Mouse (Mus musculus): ENCODE measurements around the gene Nes.

Gene Nes

DNA sequence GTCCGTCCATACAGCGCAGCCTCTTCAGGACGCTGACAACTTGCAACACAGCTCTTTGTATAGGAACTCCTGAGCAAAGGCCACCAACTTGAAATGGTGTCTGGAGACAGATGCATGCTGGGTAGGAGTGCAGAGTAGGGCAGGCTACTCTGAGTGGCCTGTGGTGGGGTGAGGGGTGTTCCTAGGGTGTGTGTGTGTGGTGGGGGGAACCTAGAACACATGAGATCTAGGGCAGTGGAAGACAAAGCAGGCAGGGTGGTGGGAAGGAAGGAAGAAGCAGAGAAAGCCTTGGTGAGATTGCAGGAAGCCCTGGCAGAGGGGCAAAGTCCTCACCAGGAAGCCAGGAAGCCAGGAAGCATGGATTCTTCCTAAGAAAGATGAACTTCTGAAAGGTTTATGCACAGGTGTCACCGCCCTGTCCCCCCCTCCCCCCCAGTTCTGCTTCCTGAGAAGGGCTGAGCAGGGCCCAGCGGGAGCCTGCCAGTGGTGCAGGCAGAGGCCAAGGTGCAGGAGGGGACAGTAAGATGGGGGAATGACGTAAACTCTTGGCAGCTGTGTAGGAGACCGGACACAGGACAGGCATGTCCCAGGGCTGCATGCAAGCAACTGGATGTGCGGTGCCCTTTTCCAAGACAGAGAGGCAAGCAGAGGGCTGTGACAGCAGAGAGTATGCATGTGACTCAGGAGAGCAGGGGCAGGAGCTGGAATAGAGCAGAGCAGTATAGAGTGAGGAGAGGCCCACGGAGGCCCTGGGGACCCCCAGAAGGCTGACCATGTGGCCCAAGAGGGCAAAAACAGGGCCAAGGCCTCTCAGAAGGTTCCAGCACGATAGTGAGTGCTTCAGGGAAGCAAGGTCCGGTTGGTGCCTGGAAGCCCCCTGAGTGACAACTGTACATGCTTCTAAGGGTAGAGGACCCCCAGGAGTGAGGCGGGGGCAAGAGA, 11.3 kb downstream of the Nes start:
- DNase-seq (ENCODE audit: extremely low read depth, low read depth, low spot score): no peak

GRCm38 (mm10) chr3:87982836-87983601, 12.1 kb downstream of the Nes start:
- DNase-seq (ENCODE audit: extremely low read depth, low read depth, low spot score): no peak

DNA sequence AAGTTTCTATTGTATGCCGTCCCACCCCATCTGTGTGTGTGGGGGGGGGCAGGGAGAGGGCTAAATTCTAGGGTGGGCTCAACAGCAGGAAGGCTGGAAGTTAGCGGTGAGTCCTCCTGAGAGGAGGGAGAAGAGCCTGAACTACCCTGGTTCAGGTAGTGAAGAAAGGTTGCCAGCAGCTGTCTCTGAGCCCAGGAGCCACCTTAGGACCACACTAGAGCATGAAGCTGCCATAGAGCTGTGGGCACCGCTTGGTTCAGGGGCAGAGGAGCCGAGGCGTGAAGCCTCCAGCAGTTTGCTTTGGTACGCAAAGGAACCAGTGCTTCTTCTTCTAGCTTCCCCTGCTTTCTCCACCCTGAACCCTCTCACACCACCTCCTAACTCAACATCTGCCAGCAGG, 12.7 kb downstream of the Nes start:
- no peak for DNase-seq (ENCODE audit: extremely low read depth, low read depth, low spot score)

DNA sequence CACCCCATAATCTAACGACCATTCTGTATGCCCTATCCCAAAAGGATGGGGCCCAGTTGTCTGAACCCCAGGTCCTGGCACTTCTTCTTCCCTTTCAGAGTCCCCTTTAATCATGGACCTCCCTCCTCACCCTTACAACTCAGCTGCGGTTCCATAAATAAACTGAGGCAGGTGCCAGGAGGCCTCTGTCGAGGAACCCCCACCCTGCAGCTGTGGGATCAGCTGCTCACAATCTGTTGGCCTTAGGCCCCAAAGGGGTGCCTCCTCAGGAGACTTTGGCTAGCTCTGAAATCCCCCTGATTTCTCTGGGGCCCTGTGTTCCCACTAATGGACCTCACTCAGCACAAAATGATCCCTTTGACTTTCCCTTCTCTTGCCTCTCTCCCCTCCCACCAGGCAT, 13.2 kb downstream of the Nes start:
- DNase-seq (ENCODE audit: extremely low read depth, low read depth, low spot score): no peak

DNA sequence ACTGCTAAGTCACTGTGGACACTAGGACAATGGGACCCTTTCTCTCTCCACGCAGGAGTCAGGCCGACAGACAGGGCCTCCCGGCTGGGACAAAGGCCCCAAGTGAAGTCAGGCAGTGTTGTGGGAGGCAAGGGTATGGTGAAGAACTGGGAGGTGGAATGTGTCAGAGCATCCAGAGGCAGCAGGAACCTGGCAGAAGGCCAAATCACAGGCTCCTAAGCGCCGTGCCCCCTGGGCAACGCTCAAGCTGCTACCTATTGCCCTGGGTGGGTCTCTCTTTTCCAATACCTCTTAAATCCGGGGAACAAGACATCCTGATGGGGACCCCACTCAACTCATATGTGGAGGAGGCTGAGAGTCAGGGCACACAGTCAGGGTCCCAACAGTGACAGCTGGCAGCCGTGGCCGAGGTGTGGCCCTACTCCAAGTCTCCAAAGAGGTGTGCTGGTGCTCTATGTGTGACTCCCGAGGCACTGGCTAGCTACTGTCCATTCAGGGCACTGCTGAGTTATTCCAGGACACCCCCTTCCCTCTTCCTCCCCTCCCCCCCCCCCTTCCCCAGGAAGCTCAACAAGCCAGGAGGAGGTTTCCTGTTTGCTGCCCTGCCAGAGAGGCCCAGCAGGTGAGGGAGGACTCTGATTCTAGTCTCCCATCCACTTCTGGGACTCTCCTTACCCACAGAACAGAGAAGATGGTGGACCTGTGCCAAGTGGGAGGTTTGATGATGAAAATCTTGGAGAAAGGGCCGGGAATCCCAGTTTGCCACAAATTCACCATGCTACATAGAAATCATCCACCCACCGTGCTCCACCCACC, 14.8 kb downstream of the Nes start:
- no peak for DNase-seq (ENCODE audit: extremely low read depth, low read depth, low spot score)

DNA sequence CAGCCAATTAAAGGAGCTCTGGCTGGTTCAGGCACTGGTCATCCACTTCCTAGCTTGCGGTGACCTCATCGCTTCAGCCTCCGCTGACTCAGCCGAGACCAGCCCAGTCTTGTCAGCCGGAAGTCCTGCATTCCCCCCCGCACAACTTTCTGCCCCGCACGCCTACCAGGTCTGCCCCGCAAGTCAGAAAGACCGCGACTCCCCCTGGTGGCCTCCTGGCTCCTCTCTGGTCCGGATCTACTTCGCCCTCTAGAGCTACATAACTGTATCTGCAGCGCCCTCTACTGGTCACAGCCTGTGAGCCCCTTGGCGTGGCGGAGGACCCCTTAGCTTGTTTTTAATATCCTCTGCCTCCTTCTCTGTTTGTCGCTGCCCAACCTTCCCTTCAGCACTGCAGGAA, 16.0 kb downstream of the Nes start:
- peak; percentile 14 for DNase-seq (ENCODE audit: extremely low read depth, low read depth, low spot score)

- DNase-seq (ENCODE audit: extremely low read depth, low read depth, low spot score): no peak
Observed at GRCm38 (mm10) chr3:87987633-87988032, 16.8 kb downstream of the Nes start.

DNA sequence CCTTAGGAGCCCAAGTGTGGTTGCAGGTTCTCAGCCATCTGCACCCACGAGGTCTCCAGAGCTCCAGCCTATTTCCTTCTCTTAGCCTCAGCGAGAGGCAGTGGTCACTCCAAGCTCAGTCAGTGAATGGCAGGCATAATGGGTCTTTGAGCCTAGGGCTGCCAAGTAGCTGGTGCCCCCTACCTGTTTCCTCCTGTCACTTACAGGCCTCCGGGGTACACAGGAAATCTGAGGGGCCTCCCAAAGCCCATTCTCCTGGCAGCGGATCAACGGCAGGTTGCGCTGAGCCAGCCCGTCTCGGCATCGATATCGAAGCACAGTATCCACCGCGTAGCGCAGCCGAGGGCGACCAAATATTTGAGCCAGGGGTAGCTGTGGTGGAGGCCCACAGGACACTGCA, 17.2 kb downstream of the Nes start:
- DNase-seq (ENCODE audit: extremely low read depth, low read depth, low spot score): no peak

DNA sequence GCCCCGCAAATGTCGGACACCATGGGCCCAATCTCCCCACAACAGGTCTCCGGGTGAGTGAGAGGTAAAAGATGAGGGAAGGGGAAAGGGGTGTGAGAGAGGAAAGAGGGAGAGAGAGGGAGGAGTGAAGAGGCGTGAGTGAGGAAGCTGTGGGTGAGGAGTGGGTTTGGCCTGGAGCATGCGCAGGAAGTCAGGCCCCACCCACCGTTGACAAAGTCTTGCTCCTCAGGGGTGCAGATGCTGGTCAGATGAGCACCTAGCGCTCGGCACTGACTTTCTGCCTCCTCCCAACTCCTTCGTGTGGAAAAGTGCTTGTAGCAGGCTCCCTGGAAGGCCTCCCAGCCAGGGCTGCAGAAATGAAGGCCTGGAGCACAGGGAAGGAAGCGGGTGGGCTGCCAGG, 19.1 kb downstream of the Nes start:
- DNase-seq (ENCODE audit: extremely low read depth, low read depth, low spot score): no peak

DNA sequence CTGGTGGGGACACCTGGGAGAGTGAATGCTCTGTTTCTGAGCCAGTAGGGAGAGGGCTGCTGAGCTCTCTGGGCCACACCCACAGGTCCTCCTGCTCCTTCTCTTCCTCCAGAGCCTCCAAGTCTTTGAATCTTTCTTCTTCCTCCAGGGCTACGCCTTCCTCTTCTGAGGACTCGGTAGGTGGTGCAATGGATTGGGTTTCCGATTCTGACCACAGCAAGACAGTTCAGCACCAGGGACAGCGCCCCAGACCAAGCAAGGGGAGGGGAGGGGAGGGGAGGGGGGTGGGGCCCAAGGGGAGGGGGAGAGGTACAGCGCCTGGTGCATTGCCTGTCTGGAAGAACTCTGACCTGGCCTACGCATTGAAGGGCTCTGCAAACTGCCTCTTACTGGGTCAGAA, 22.6 kb downstream of the Nes start:
- no peak for DNase-seq (ENCODE audit: extremely low read depth, low read depth, low spot score)

DNA sequence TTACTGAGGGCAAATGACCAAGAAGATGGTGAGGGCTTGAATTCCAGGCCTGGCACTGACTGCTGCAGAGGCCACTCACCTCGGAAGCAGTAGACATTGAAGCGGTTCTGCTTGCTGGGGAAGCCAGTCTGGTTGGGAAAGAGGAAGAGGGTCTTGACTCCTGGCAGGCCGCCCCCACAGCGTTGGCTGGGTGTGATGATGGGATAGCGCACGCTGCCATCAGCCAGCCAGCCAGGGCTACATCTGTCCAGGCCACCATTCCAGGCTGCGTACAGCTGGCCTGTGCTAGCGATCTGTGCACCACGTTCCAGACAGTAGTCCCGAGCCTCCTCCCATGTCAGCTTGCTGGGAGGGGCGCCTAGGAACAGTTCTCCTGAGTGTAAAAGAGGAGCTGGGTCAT, 24.5 kb downstream of the Nes start:
- no peak for DNase-seq (ENCODE audit: extremely low read depth, low read depth, low spot score)

DNA sequence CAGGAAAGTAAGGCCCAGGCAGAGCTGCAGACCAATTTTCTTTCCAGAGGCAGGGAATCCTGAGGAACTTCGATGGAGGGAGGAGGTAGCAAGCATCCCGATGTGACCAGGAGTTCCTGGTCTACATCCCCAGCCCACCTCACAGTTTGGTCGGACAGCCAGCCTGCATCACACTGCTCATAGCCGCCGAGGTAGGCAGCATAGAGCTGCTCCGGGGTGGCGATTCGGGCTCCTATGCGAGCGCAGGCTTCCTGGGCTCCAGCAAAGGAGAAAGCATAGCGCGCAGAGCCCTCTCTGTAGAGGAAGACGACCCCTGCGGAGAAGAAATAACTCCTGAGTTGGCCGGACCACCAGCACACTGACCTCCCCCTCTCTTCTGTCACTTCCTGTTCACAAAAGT, 25.5 kb downstream of the Nes start:
- no peak for DNase-seq (ENCODE audit: extremely low read depth, low read depth, low spot score)

DNA sequence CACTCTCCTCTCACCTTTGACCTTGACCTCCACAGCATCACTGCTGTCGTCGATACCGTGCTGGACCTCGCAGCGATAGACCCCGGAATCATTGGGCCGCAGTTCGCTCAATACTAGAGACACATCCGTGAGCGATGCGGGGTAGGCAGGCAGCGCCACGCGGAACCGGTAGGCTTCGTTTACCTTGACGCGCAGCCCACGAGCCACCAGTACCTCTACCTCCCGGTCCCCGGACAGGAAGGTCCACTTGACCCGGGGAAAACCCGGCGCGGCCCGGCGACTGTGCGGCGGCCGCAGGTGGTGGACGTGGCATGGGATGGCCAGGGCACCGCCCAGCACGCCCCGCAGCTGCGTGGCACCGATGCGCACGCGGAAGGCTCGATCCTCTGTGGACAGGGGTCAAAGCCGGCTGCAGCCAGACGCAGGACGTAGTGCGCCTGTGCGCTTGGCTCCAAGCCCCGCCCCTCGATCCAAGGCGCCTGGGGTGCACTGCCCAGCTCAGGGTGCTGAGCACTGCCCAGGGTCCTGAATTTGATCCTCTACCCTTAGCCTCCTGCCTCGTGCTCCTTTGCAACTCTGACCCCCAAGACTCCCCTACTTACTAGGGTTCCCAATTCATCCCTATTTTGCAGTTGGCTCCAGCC, 26.2 kb downstream of the Nes start:
- DNase-seq (ENCODE audit: extremely low read depth, low read depth, low spot score): no peak

DNA sequence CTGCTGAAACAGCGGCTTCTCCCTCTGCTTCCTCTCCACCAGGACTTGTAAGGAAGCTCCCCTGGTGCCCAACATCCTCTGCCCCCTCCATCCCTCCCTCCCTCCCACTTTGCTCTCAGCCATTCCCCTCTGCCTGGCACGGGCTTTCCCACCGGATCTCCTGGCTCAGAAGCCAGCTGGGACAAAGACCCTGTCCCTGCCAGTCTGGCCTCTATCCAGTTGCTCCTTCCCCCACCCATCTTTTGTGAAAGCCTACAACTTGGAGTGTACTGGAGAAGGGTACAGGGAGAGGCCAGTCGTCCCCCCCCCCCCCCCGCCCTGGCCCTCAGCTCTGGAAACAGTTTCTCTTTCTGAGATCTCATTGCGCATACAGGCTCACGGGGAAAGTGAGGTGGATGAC, 27.9 kb downstream of the Nes start:
- no peak for DNase-seq (ENCODE audit: extremely low read depth, low read depth, low spot score)

GRCm38 (mm10) chr3:87999243-87999895, 28.5 kb downstream of the Nes start:
- DNase-seq (ENCODE audit: extremely low read depth, low read depth, low spot score): no peak

DNA sequence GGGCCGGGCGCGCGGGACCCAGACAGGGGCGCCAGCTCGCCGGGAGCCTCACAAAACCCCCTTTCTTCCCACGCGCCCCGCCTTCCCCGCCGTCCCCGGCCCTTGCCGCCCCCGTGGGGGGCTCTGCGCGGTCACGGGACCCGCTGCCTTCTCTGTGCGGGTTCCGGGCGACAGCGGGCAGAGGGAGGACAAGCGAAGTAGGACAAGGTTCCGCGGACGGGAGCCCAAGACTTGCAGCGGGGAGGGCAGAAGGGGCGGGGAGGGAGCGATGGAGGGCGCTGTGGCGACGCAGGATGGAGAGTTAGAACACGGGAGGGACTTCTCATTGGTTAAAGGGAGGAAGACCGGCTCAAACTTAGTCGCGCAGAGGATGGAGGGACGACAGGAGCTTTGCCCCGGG, 29.3 kb downstream of the Nes start, which contains the start of gene Bcan:
TSS of gene Bcan (minus strand) at position 50 of the 400 bp plus-strand sequence.
- DNase-seq (ENCODE audit: extremely low read depth, low read depth, low spot score): no peak

DNA sequence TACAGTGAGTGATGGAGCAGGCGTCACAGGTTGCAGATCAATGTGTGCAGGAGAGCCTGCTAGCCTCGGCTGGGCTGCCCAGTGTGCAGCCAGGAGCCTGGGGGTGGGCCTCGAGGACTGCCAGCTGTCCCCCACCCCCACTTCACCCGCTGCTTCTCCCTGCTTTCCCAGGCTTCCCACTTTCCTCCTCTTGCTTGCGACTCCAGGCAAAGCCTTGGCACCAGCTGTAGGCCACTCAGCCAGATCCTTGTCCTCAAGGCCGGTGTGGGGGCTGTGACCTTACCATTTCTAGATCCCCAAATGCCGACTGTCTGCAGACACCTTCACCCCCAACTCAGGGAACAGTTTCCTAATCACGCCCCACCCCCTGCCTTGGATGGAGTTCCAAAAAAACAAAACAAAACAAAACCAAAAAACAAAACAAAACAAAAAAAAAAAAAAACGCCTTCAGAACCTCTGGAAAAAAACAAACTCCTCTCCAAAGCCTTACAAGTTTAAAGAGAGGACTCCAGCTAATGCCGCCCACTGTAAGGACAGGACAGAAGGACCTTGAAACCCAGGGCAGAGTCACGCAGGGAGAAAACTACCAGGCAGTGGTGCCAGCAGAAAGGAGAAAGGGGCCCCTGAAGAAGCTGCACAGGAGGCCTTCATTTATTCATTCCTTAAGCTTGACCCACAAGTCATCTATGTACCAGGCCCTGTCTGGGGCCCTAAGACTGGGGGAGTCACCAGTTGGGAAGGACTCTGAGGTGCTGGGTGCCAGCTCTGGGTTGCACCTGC, 30.1 kb downstream of the Nes start:
- DNase-seq (ENCODE audit: extremely low read depth, low read depth, low spot score): no peak

GRCm38 (mm10) chr3:88002291-88002976, 31.6 kb downstream of the Nes start:
- no peak for DNase-seq (ENCODE audit: extremely low read depth, low read depth, low spot score)

All from fat pad, adult 2 months (tissue).